Mouse (Mus musculus) ES-E14 (cell line): ENCODE results near the gene Xirp1.
A peak's percentile ranks its signal among the peaks of the same experiment; 100 is the strongest.

Source experiments
- CHD2 ChIP-seq: IDR thresholded peaks from 2 replicates; pipeline ENCODE4 v1.6.1; 2014; ENCODE audit warnings: mild to moderate bottlenecking, low read depth, low read length, inconsistent platforms
- HCFC1 ChIP-seq: IDR thresholded peaks from 2 replicates; pipeline ENCODE4 v1.6.1; 2012; ENCODE audit warnings: low read length, inconsistent platforms, borderline replicate concordance; ENCODE audit not compliant: insufficient read depth
- MAFK ChIP-seq: IDR thresholded peaks from 2 replicates; pipeline ENCODE4 v1.6.1; 2014; ENCODE audit warnings: mild to moderate bottlenecking, low read depth, low read length, inconsistent platforms; ENCODE audit not compliant: insufficient read depth
- ZC3H11A ChIP-seq: IDR thresholded peaks from 2 replicates; pipeline ENCODE4 v1.6.1; 2012; ENCODE audit warnings: low read depth, mild to moderate bottlenecking, inconsistent platforms, low read length, borderline replicate concordance
- ZNF384 ChIP-seq: IDR thresholded peaks from 2 replicates; pipeline ENCODE4 v1.6.1; 2012; ENCODE audit warnings: low read depth, low read length, inconsistent platforms

DNA sequence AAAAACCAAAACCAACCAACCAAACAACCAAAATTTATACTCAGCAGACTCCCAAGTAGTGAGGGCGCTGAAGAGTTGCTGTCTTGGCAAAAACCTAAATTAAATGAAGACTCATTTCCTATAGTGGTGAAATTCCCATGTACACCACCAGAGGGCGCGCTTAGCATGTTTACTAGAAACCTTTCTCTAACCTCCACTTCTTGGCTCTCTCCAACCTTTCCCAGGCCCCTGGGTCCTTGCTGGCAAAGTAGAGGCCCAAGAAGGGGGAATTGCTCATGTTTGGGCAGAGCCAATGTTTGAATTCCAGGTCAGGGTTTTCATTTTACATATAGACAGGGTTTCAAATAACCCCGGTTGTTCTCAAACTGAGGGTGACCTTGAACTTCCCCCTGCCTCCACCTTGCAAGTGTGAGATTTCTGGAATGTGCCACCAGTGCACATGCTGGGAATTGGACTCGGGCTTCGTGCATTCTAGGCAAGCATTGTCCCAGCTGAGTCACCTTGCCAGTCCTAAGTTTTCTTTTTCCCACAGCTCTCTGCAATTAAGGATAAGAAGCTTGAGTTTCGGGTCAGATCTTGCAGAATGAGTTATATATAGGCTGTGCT is 3.0 kb downstream of the Xirp1 start:
- no peak for TF ChIP-seq HCFC1
- TF ChIP-seq ZNF384 = no peak
- TF ChIP-seq MAFK = peak; percentile 63; the same call in 1 of the 2 replicates
- TF ChIP-seq ZC3H11A = peak; percentile 48; the same call in 1 of the 2 replicates
- no peak for TF ChIP-seq CHD2
